Mouse (Mus musculus) lung, embryonic 15.5 days (tissue): ENCODE data around the gene Pi4k2a. TPM values are rescaled to one million over a fixed set of nuclear protein-coding genes. Genes with fewer than 3 reads are reported as not detected.

Source experiments
- ATAC-seq: fragments of 200-750 bp; cut with Nextera tagmentation; 2 replicates; pipeline ENCODE4 v1.8.0; 2017; ENCODE audit warnings: moderate number of reproducible peaks, borderline replicate concordance; ENCODE audit not compliant: low FRiP score, low TSS enrichment; ENCODE audit errors: extremely low read depth
- H3K27ac ChIP-seq: fragments of 300-500 bp; sonication (generic); 2 replicates; pipeline ENCODE4 v1.5.1; 2015; ENCODE audit warnings: moderate library complexity, mild to moderate bottlenecking, inconsistent platforms
- H3K27me3 ChIP-seq: fragments of 300-500 bp; sonication (generic); 2 replicates; pipeline ENCODE4 v1.6.1; 2015; ENCODE audit warnings: inconsistent platforms
- H3K36me3 ChIP-seq: fragments of 300-500 bp; sonication (generic); 2 replicates; pipeline ENCODE4 v1.6.1; 2015; ENCODE audit warnings: inconsistent platforms
- H3K4me1 ChIP-seq: fragments of 300-500 bp; sonication (generic); 2 replicates; pipeline ENCODE4 v1.6.1; 2015; ENCODE audit warnings: inconsistent platforms
- H3K4me2 ChIP-seq: fragments of 300-500 bp; sonication (generic); 2 replicates; pipeline ENCODE4 v1.6.1; 2015; ENCODE audit warnings: inconsistent platforms, mild to moderate bottlenecking, moderate library complexity
- H3K4me3 ChIP-seq: fragments of 300-500 bp; sonication (generic); 2 replicates; pipeline ENCODE4 v1.5.1; 2015; ENCODE audit warnings: mild to moderate bottlenecking, inconsistent platforms
- H3K9ac ChIP-seq: fragments of 300-500 bp; sonication (generic); 2 replicates; pipeline ENCODE4 v1.6.1; 2015; ENCODE audit warnings: inconsistent platforms
- H3K9me3 ChIP-seq: fragments of 300-500 bp; sonication (generic); 2 replicates; pipeline ENCODE4 v1.6.1; 2016; ENCODE audit warnings: inconsistent platforms
- WGBS: fragments of 180-500 bp; shearing (Covaris S2); methylation state at CpG from one replicate; pipeline ENCODE4 v1.1.7; 2015; 5-methylcytosine and 5-hydroxymethylcytosine counted together
- polyA plus RNA-seq: library from polyadenylated mRNA; unstranded; fragments of >200 nt; fragmentation: Nextera tagmentation; extraction: Ambion mirVana; gene quantifications from 2 replicates; pipeline ENCODE4 v1.2.1, GENCODE M21; 2015

Pi4k2a gene
- polyA plus RNA-seq, 1 experiment from 2014 or later = 26.1 TPM

GRCm38 (mm10) chr19:42147769-42148568 lies 57.7 kb downstream of the Pi4k2a start:
- Histone ChIP-seq H3K4me2 (peak overlapping the region; percentile 89), H3K27ac (peak overlapping the region; percentile 96), H3K4me3 (peak overlapping the region; percentile 64), H3K36me3 (peaks cover 6% of the 10 kb centered on the region; the same call in 1 of the 2 replicates), H3K4me1 (peaks cover 70% of the 10 kb centered on the region), H3K9ac (peak overlapping the region; percentile 87), H3K27me3 (no peaks in the 10 kb centered on the region), H3K9me3 (no peaks in the 10 kb centered on the region)
- WGBS = under 1% methylated on average over 54 of the region's 63 CpGs
- ATAC-seq = peak; percentile 12

- H3K9me3 ChIP-seq = no peaks in the 10 kb centered on the region
- 10% methylated on average over 7 of the region's 7 CpGs for WGBS
These were observed 58.2 kb downstream of the Pi4k2a start for GRCm38 (mm10) chr19:42148569-42148860.

GRCm38 (mm10) chr19:42151990-42152389 lies 61.7 kb downstream of the Pi4k2a start:
- ATAC-seq = no peak
- Histone ChIP-seq H3K4me2 (no peak overlapping the region), H3K27me3 (no peaks in the 10 kb centered on the region), H3K9me3 (no peaks in the 10 kb centered on the region), H3K4me1 (peaks cover 41% of the 10 kb centered on the region), H3K36me3 (peaks cover 6% of the 10 kb centered on the region; the same call in 1 of the 2 replicates), H3K4me3 (no peak overlapping the region), H3K9ac (no peak overlapping the region), H3K27ac (no peak overlapping the region)
- 5% methylated on average over 6 of the region's 6 CpGs for WGBS

More at GRCm38 (mm10) chr19:42148569-42148860, 58.2 kb downstream of the Pi4k2a start:
- H3K27ac ChIP-seq = peak overlapping the region; percentile 96
- no peaks in the 10 kb centered on the region for H3K27me3 ChIP-seq
- H3K4me3 ChIP-seq = peak overlapping the region; percentile 64
- H3K4me2 ChIP-seq = peak overlapping the region; percentile 89
- H3K4me1 ChIP-seq = peaks cover 70% of the 10 kb centered on the region
- peak overlapping the region; percentile 87 for H3K9ac ChIP-seq
- peaks cover 6% of the 10 kb centered on the region; the same call in 1 of the 2 replicates for H3K36me3 ChIP-seq
- peak; percentile 63; the same call in 1 of the 2 replicates for ATAC-seq

- 51% methylated on average over 12 of the region's 12 CpGs for whole genome bisulfite sequencing
- Histone ChIP-seq H3K4me3 (no peak overlapping the region), H3K9me3 (no peaks in the 10 kb centered on the region), H3K27me3 (no peaks in the 10 kb centered on the region), H3K4me2 (no peak overlapping the region), H3K4me1 (peaks cover 12% of the 10 kb centered on the region), H3K27ac (peak overlapping the region; percentile 47), H3K9ac (no peak overlapping the region), H3K36me3 (no peaks in the 10 kb centered on the region)
- ATAC-seq = no peak; the same call in 1 of the 2 replicates
These were observed 67.4 kb downstream of the Pi4k2a start for GRCm38 (mm10) chr19:42157493-42158237.

- 31% methylated on average over 13 of the region's 13 CpGs for WGBS
- Histone ChIP-seq H3K9ac (no peak overlapping the region), H3K4me1 (peaks cover 12% of the 10 kb centered on the region), H3K4me2 (peak overlapping the region; percentile 16; the same call in 1 of the 2 replicates), H3K36me3 (no peaks in the 10 kb centered on the region), H3K4me3 (no peak overlapping the region), H3K27ac (peak overlapping the region; percentile 47), H3K9me3 (no peaks in the 10 kb centered on the region), H3K27me3 (no peaks in the 10 kb centered on the region)
- ATAC-seq = peak; percentile 43; the same call in 1 of the 2 replicates
These were observed 68.2 kb downstream of the Pi4k2a start for GRCm38 (mm10) chr19:42158246-42159017.

- Histone ChIP-seq H3K9ac (no peak within 1 kb of the TSS), H3K27me3 (peaks cover 11% of the 10 kb centered on the region; the same call in 1 of the 2 replicates), H3K9me3 (no peaks in the 10 kb centered on the region), H3K36me3 (no peaks in the 10 kb centered on the region), H3K4me2 (no peak within 1 kb of the TSS), H3K27ac (no peak within 1 kb of the TSS), H3K4me1 (peaks cover 14% of the 10 kb centered on the region; the same call in 1 of the 2 replicates), H3K4me3 (no peak within 1 kb of the TSS)
- ATAC-seq = no peak
- WGBS = 34% methylated on average over 5 of the region's 5 CpGs
These were observed 73.5 kb downstream of the Pi4k2a start, which contains the start of gene Zfyve27 for GRCm38 (mm10) chr19:42163764-42164163. TSS of gene Zfyve27 (plus strand) at chr19:42163951.

GRCm38 (mm10) chr19:42164188-42164587 lies 73.9 kb downstream of the Pi4k2a start:
- Histone ChIP-seq H3K4me2 (no peak overlapping the region), H3K36me3 (no peaks in the 10 kb centered on the region), H3K4me1 (peaks cover 13% of the 10 kb centered on the region), H3K27me3 (peaks cover 15% of the 10 kb centered on the region), H3K4me3 (no peak overlapping the region), H3K9ac (no peak overlapping the region), H3K9me3 (no peaks in the 10 kb centered on the region), H3K27ac (no peak overlapping the region)
- no peak for ATAC-seq
- 17% methylated on average over 7 of the region's 7 CpGs for WGBS

- Histone ChIP-seq H3K9ac (no peak overlapping the region), H3K4me3 (peak overlapping the region; percentile 23), H3K4me2 (peak overlapping the region; percentile 49), H3K4me1 (peaks cover 28% of the 10 kb centered on the region), H3K27ac (no peak overlapping the region), H3K9me3 (no peaks in the 10 kb centered on the region), H3K36me3 (no peaks in the 10 kb centered on the region), H3K27me3 (peaks cover 17% of the 10 kb centered on the region)
- 3% methylated on average over 12 of the region's 12 CpGs for WGBS
- ATAC-seq = no peak
These were observed 75.9 kb downstream of the Pi4k2a start for GRCm38 (mm10) chr19:42166130-42166529.

- 36% methylated on average over 3 of the region's 3 CpGs for WGBS
- H3K27ac ChIP-seq = no peak overlapping the region
- no peak for ATAC-seq
These were observed 76.5 kb downstream of the Pi4k2a start for GRCm38 (mm10) chr19:42166766-42167165.

GRCm38 (mm10) chr19:42167489-42167888 lies 77.2 kb downstream of the Pi4k2a start:
- H3K4me2 ChIP-seq = no peak overlapping the region
- no peak overlapping the region for H3K9ac ChIP-seq
- WGBS = 56% methylated on average over 9 of the region's 9 CpGs
- peaks cover 36% of the 10 kb centered on the region for H3K4me1 ChIP-seq
- no peaks in the 10 kb centered on the region for H3K36me3 ChIP-seq
- H3K27me3 ChIP-seq = peaks cover 17% of the 10 kb centered on the region
- no peak overlapping the region for H3K4me3 ChIP-seq
- no peak overlapping the region for H3K27ac ChIP-seq
- no peak for ATAC-seq
- H3K9me3 ChIP-seq = no peaks in the 10 kb centered on the region

More at GRCm38 (mm10) chr19:42166766-42167165, 76.5 kb downstream of the Pi4k2a start:
- Histone ChIP-seq H3K4me3 (no peak overlapping the region), H3K9ac (no peak overlapping the region), H3K9me3 (no peaks in the 10 kb centered on the region), H3K27me3 (peaks cover 17% of the 10 kb centered on the region), H3K36me3 (no peaks in the 10 kb centered on the region), H3K4me1 (peaks cover 34% of the 10 kb centered on the region), H3K4me2 (no peak overlapping the region)

- Histone ChIP-seq H3K4me3 (peak overlapping the region; percentile 95; the same call in 1 of the 2 replicates), H3K4me2 (peak overlapping the region; percentile 90; the same call in 1 of the 2 replicates), H3K36me3 (no peaks in the 10 kb centered on the region), H3K9me3 (no peaks in the 10 kb centered on the region), H3K4me1 (peaks cover 28% of the 10 kb centered on the region), H3K27ac (no peak overlapping the region), H3K9ac (no peak overlapping the region), H3K27me3 (peaks cover 17% of the 10 kb centered on the region)
- 37% methylated on average over 10 of the region's 10 CpGs for WGBS
- ATAC-seq = no peak
These were observed 79.2 kb downstream of the Pi4k2a start for GRCm38 (mm10) chr19:42169322-42169975.
